Mouse (Mus musculus) myocyte (in vitro differentiated cells): ENCODE results near the gene Unc5c. TPM values are rescaled to one million over a fixed set of nuclear protein-coding genes. Genes with fewer than 3 reads are reported as not detected.

Experiments
- H3K27me3 ChIP-seq: one replicate; pipeline ENCODE4 v1.6.1; 2011; ENCODE audit not compliant: control insufficient read depth, insufficient read depth, insufficient read length
- H3K36me3 ChIP-seq: one replicate; pipeline ENCODE4 v1.6.1; 2011; ENCODE audit not compliant: control insufficient read depth, insufficient read depth
- H3K4me2 ChIP-seq: one replicate; pipeline ENCODE4 v1.6.1; 2011; ENCODE audit warnings: low read depth, control low read depth
- H3K4me3 ChIP-seq: one replicate; pipeline ENCODE4 v1.5.1; 2011; ENCODE audit warnings: mild to moderate bottlenecking, control low read depth, moderate library complexity
- H3K79me2 ChIP-seq: one replicate; pipeline ENCODE4 v1.6.1; 2011; ENCODE audit not compliant: control insufficient read depth, insufficient read depth
- H3ac ChIP-seq: one replicate; pipeline ENCODE4 v1.6.1; 2011; ENCODE audit not compliant: control insufficient read depth, insufficient read length
- CEBPB ChIP-seq: IDR thresholded peaks from 2 replicates; pipeline ENCODE4 v1.6.1; 2011; ENCODE audit warnings: mild to moderate bottlenecking, moderate library complexity; ENCODE audit not compliant: poor library complexity, insufficient read depth, severe bottlenecking
- E2F4 ChIP-seq: IDR thresholded peaks from one replicate; pipeline ENCODE4 v1.6.1; 2011; ENCODE audit warnings: mild to moderate bottlenecking, control low read depth, moderate library complexity; ENCODE audit not compliant: insufficient read depth
- MAX ChIP-seq: IDR thresholded peaks from one replicate; pipeline ENCODE4 v1.6.1; 2011; ENCODE audit warnings: low read depth, mild to moderate bottlenecking, control low read depth
- MYOD1 ChIP-seq, 3 experiments: IDR thresholded peaks; one replicate each; pipeline ENCODE4 v1.6.1; 2011; ENCODE audit warnings: control low read depth in 2 of 3, low read depth in 2 of 3, mild to moderate bottlenecking in 2 of 3, moderate library complexity in 1 of 3; ENCODE audit not compliant: insufficient read length in 2 of 3, control insufficient read depth in 1 of 3
- MYOG ChIP-seq, 3 experiments: IDR thresholded peaks; one replicate each; pipeline ENCODE4 v1.6.1; 2011; ENCODE audit warnings: control low read depth in 2 of 3, low read depth in 2 of 3, mild to moderate bottlenecking in 2 of 3; ENCODE audit not compliant: insufficient read length in 2 of 3, control insufficient read depth in 1 of 3, insufficient read depth in 1 of 3
- POLR2A ChIP-seq: IDR thresholded peaks from one replicate; pipeline ENCODE4 v1.6.1; 2011; ENCODE audit warnings: low read depth, mild to moderate bottlenecking, control low read depth, moderate library complexity; ENCODE audit not compliant: insufficient read length
- POLR2AphosphoS2 ChIP-seq: IDR thresholded peaks from one replicate; pipeline ENCODE4 v1.6.1; 2011; ENCODE audit warnings: low read depth, control low read depth; ENCODE audit not compliant: insufficient read length
- REST ChIP-seq: IDR thresholded peaks from one replicate; pipeline ENCODE4 v1.6.1; 2011; ENCODE audit warnings: mild to moderate bottlenecking, control low read depth, moderate library complexity; ENCODE audit not compliant: insufficient read depth, insufficient read length
- SRF ChIP-seq: IDR thresholded peaks from one replicate; pipeline ENCODE4 v1.6.1; 2011; ENCODE audit warnings: low read depth; ENCODE audit not compliant: control insufficient read depth, insufficient read length
- TCF12 ChIP-seq: IDR thresholded peaks from one replicate; pipeline ENCODE4 v1.6.1; 2011; ENCODE audit warnings: mild to moderate bottlenecking, control low read depth; ENCODE audit not compliant: poor library complexity, insufficient read depth, severe bottlenecking
- TCF3 ChIP-seq: IDR thresholded peaks from one replicate; pipeline ENCODE4 v1.6.1; 2011; ENCODE audit warnings: low read depth, control low read depth; ENCODE audit not compliant: insufficient read length
- USF1 ChIP-seq: IDR thresholded peaks from one replicate; pipeline ENCODE4 v1.6.1; 2011; ENCODE audit warnings: low read depth, mild to moderate bottlenecking, control low read depth, moderate library complexity
- polyA plus RNA-seq: library from polyadenylated mRNA; unstranded; fragments of >200 nt; fragmentation: generic; extraction: Trizol; gene quantifications from one replicate; pipeline ENCODE4 v1.2.1, GENCODE M21; 2012; ENCODE audit warnings: missing spikeins

Unc5c gene
- polyA plus RNA-seq, 1 experiment, result 1.00 TPM

DNA sequence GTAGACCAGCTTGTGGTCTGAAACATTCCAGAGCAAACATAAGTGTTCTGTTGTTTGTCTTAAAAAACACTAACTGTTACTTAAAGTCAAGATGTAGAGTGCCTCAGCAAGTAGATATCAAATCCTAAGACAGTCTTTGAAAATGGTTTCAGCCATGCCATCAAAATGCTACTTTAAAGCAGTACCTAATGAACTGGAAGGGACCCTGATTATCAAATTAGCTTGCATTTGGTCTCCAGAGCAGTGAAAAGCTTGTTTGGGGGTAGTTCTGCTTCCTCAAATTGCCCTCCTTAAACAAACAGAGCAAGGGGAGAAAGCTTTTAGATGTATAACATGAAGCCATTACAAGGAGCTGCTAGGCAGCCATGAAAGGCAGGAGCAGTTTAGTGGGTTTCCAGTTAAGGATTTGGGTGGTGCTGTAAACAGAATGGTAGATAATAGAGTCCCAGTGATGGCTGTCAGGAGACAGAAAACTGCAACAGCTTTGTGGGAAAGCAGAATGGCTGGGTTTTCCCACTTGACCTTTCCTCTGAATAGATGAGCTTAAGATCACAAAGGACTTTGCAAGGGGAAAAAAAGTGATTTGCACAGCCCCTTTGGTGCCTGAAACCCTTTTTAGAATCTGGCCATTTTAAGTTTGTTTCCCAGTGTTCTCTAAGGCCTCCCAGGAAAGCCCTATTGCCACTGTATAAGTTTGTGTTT is 116.3 kb downstream of the Unc5c start:
- H3K4me3 ChIP-seq, result no peak overlapping the region
- H3K4me2 ChIP-seq, result no peak overlapping the region
- no peak for TF ChIP-seq CEBPB
- TF ChIP-seq MYOG (IDR thresholded peaks at IDR 0.05; ENCODE audit: control insufficient read depth in 1 of 3, insufficient read depth in 1 of 3, insufficient read length in 2 of 3, low read depth in 2 of 3), result no peak
- TF ChIP-seq USF1, result no peak
- no peak for TF ChIP-seq MAX
- no peak for TF ChIP-seq MYOD1 (IDR thresholded peaks at IDR 0.05; ENCODE audit: control insufficient read depth in 1 of 3, insufficient read length in 2 of 3, low read depth in 2 of 3)
- TF ChIP-seq E2F4, result no peak
- no peak for TF ChIP-seq SRF
- no peak for TF ChIP-seq TCF3
- TF ChIP-seq REST, result no peak
- TF ChIP-seq TCF12, result no peak
- TF ChIP-seq POLR2A, result no peak
- no peak for TF ChIP-seq POLR2AphosphoS2
- H3K79me2 ChIP-seq, result no peaks in the 10 kb centered on the region
- H3ac ChIP-seq, result no peak overlapping the region
- H3K36me3 ChIP-seq, result no peaks in the 10 kb centered on the region
- H3K27me3 ChIP-seq, result no peaks in the 10 kb centered on the region

DNA sequence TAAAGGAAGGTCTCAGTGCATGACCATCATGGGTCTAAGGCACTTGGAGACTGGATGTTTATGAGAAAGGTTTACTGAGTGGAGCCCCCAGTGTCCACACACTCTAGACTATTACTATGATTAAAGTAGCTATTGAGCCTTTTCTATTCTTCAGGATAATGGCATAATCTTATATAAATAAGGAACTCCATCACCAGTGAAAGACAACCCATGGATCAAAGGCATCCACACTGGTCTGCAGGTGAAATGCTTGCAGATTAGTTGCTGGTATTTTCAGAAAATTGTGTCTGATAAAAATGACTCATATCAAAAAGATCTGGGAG is 116.8 kb downstream of the Unc5c start:
- Histone ChIP-seq H3ac (no peak overlapping the region), H3K4me3 (no peak overlapping the region), H3K36me3 (no peaks in the 10 kb centered on the region), H3K4me2 (no peak overlapping the region), H3K27me3 (no peaks in the 10 kb centered on the region), H3K79me2 (no peaks in the 10 kb centered on the region)
- no peak for TF ChIP-seq SRF
- TF ChIP-seq MYOG (IDR thresholded peaks at IDR 0.05; ENCODE audit: control insufficient read depth in 1 of 3, insufficient read depth in 1 of 3, insufficient read length in 2 of 3, low read depth in 2 of 3), result no peak
- no peak for TF ChIP-seq USF1
- TF ChIP-seq TCF12, result no peak
- TF ChIP-seq MYOD1 (IDR thresholded peaks at IDR 0.05; ENCODE audit: control insufficient read depth in 1 of 3, insufficient read length in 2 of 3, low read depth in 2 of 3), result no peak
- no peak for TF ChIP-seq MAX
- no peak for TF ChIP-seq POLR2A
- TF ChIP-seq CEBPB, result no peak
- no peak for TF ChIP-seq REST
- no peak for TF ChIP-seq E2F4
- TF ChIP-seq POLR2AphosphoS2, result no peak

DNA sequence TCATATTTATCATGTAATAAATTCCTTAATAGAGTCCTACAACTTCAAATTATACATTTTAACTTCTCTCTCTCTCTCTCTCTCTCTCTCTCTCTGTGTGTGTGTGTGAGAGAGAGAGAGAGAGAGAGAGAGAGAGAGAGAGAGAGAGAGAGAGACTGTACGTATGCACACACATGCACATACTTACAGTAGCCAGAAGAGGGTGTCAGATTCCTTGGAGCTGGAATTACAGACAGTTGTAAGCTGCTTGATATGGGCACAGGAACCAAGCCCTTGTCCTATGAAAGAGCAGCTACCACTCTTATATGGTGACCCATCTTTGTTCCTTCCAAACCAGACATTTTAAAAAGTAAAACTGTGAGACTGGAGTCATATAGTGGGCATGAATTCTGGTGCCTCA is 118.2 kb downstream of the Unc5c start:
- TF ChIP-seq USF1 (no peak), SRF (no peak), MYOG (IDR thresholded peaks at IDR 0.05; ENCODE audit: control insufficient read depth in 1 of 3, insufficient read depth in 1 of 3, insufficient read length in 2 of 3, low read depth in 2 of 3) (no peak), POLR2A (no peak), MAX (no peak), CEBPB (no peak), REST (no peak), TCF12 (no peak), MYOD1 (IDR thresholded peaks at IDR 0.05; ENCODE audit: control insufficient read depth in 1 of 3, insufficient read length in 2 of 3, low read depth in 2 of 3) (no peak), POLR2AphosphoS2 (no peak), TCF3 (no peak), E2F4 (no peak)
- H3K36me3 ChIP-seq, result no peaks in the 10 kb centered on the region
- no peak overlapping the region for H3K4me2 ChIP-seq
- H3ac ChIP-seq, result no peak overlapping the region
- H3K27me3 ChIP-seq, result no peaks in the 10 kb centered on the region
- H3K79me2 ChIP-seq, result no peaks in the 10 kb centered on the region
- no peak overlapping the region for H3K4me3 ChIP-seq

DNA sequence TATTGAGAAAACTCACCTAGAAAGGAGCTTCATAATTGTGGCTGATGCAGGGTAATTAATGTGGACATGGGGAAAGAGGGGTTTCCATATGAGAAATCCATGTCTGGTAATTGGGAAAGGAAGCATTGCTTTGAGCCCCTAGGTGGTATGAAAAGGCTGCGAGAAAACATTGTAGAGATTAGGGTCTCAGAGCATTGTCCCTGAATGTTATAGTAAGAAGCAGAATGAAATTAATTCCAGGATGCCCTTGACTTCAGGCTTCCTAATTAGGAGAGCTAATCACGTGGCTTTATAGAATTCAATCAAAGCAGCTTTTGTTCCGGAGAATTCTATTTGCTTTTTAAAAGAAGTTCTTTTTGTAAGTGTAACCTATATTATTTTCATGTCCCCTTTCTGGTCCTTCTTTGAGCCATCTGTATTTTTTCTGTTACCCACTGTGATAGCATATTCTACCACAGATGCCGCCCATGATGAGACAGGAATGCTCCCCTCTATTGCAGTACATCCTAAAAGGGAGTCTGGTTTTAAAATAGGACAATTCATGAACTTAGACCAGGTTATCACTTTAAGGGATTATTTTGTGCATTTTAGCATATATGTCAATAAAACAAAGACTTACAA is 124.5 kb downstream of the Unc5c start:
- TF ChIP-seq REST, result no peak
- no peak for TF ChIP-seq POLR2A
- TF ChIP-seq POLR2AphosphoS2, result no peak
- no peak for TF ChIP-seq MAX
- TF ChIP-seq SRF, result no peak
- no peak for TF ChIP-seq MYOG (IDR thresholded peaks at IDR 0.05; ENCODE audit: control insufficient read depth in 1 of 3, insufficient read depth in 1 of 3, insufficient read length in 2 of 3, low read depth in 2 of 3)
- TF ChIP-seq E2F4, result no peak
- no peak for TF ChIP-seq MYOD1 (IDR thresholded peaks at IDR 0.05; ENCODE audit: control insufficient read depth in 1 of 3, insufficient read length in 2 of 3, low read depth in 2 of 3)
- TF ChIP-seq USF1, result no peak
- no peak for TF ChIP-seq TCF3
- no peak for TF ChIP-seq TCF12
- no peak for TF ChIP-seq CEBPB
- Histone ChIP-seq H3K4me2 (no peak overlapping the region), H3K36me3 (no peaks in the 10 kb centered on the region)

DNA sequence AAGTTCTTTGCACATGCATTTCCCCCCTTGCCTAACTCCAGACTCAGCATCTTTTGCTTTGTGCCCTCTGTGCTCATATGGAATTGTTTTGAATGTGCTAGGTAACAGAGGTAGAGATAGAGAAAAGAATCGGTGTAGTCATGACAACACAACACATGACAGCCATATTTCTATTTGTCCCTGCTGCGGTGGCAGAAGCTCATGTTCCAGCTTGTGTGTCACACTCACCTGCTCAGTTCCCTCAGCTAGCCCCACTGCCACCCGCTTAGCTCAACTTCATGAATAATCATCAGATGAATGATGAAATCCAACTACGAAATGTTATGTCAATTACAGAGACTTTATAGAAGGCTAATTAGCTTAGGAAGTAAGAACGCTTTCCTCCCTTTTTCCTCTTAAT is 128.2 kb downstream of the Unc5c start:
- no peaks in the 10 kb centered on the region for H3K27me3 ChIP-seq
- H3K4me3 ChIP-seq, result no peak overlapping the region
- H3ac ChIP-seq, result no peak overlapping the region
- H3K79me2 ChIP-seq, result no peaks in the 10 kb centered on the region
- TF ChIP-seq MAX, result no peak
- no peak for TF ChIP-seq TCF3
- TF ChIP-seq POLR2A, result no peak
- TF ChIP-seq SRF, result no peak
- no peak for TF ChIP-seq REST
- no peak for TF ChIP-seq E2F4
- no peak for TF ChIP-seq TCF12
- TF ChIP-seq POLR2AphosphoS2, result no peak
- H3K36me3 ChIP-seq, result no peaks in the 10 kb centered on the region
- H3K4me2 ChIP-seq, result no peak overlapping the region

More for the DNA sequence above, 124.5 kb downstream of the Unc5c start:
- no peak overlapping the region for H3ac ChIP-seq
- H3K4me3 ChIP-seq, result no peak overlapping the region
- H3K27me3 ChIP-seq, result no peaks in the 10 kb centered on the region
- no peaks in the 10 kb centered on the region for H3K79me2 ChIP-seq
